Mouse (Mus musculus) spleen, adult 2 months (tissue): ENCODE data around the gene Slc38a2. TPM values are rescaled to one million over a fixed set of nuclear protein-coding genes. Genes with fewer than 3 reads are reported as not detected.

ENCODE experiments used
- DNase-seq, 2 experiments: peaks; one replicate each; pipeline versions ENCODE4 v3.0.0 to v3.0.0-alpha.2; 2012 to 2021; ENCODE audit warnings: low spot score in 2 of 2, low read depth in 1 of 2
- H3K27ac ChIP-seq: fragments of 200-500 bp; 2 replicates; pipeline ENCODE4 v1.5.1; 2012; ENCODE audit warnings: low read length, inconsistent platforms; ENCODE audit not compliant: insufficient read depth
- H3K27me3 ChIP-seq: fragments of 200-500 bp; 2 replicates; pipeline ENCODE4 v1.6.1; 2012; ENCODE audit warnings: mild to moderate bottlenecking, moderate library complexity, low read length, inconsistent platforms; ENCODE audit not compliant: control insufficient read depth, insufficient read depth
- H3K36me3 ChIP-seq: fragments of 200-500 bp; 2 replicates; pipeline ENCODE4 v1.6.1; 2012; ENCODE audit warnings: mild to moderate bottlenecking, low read length, inconsistent platforms; ENCODE audit not compliant: control insufficient read depth, insufficient read depth
- H3K4me1 ChIP-seq: fragments of 200-500 bp; 2 replicates; pipeline ENCODE4 v1.6.1; 2011; ENCODE audit warnings: inconsistent platforms; ENCODE audit not compliant: control insufficient read depth, insufficient read depth, insufficient read length
- H3K4me3 ChIP-seq: fragments of 200-500 bp; 2 replicates; pipeline ENCODE4 v1.5.1; 2011; ENCODE audit warnings: mild to moderate bottlenecking, inconsistent platforms; ENCODE audit not compliant: insufficient read depth, insufficient read length; ENCODE audit errors: extremely low read depth
- CTCF ChIP-seq: fragments of 200-500 bp; IDR thresholded peaks from 2 replicates; pipeline ENCODE4 v1.5.1; 2011; ENCODE audit warnings: mild to moderate bottlenecking, inconsistent platforms; ENCODE audit not compliant: insufficient read depth, insufficient read length, insufficient replicate concordance; ENCODE audit errors: extremely low read depth
- POLR2A ChIP-seq: fragments of 200-500 bp; IDR thresholded peaks from 2 replicates; pipeline ENCODE4 v1.6.1; 2011; ENCODE audit warnings: low read depth, low read length, inconsistent platforms
- WGBS: fragments of 180-500 bp; shearing (Covaris S2); methylation state at CpG from one replicate; pipeline ENCODE4 v1.1.7; 2018; 5-methylcytosine and 5-hydroxymethylcytosine counted together
- polyA plus RNA-seq: library from polyadenylated mRNA; depleted of rRNA; stranded (reverse); fragments of >200 nt; gene quantifications from 2 replicates; pipeline ENCODE4 v1.2.3, GENCODE M21; 2012

The Slc38a2 gene
- polyA plus RNA-seq, 1 experiment, result 28.5 TPM

GRCm38 (mm10) chr15:96684132-96684830 is 15.2 kb downstream of the Slc38a2 start:
- no peak for DNase-seq
- H3K27me3 ChIP-seq, result no peaks in the 10 kb centered on the region
- no peak overlapping the region for H3K4me3 ChIP-seq
- peaks cover 4% of the 10 kb centered on the region; the same call in 1 of the 2 replicates for H3K4me1 ChIP-seq
- no peak for TF ChIP-seq CTCF
- no peak for TF ChIP-seq POLR2A
- WGBS, result 4% methylated on average over 11 of the region's 11 CpGs
- peaks cover 13% of the 10 kb centered on the region for H3K36me3 ChIP-seq
- no peak overlapping the region for H3K27ac ChIP-seq

DNA sequence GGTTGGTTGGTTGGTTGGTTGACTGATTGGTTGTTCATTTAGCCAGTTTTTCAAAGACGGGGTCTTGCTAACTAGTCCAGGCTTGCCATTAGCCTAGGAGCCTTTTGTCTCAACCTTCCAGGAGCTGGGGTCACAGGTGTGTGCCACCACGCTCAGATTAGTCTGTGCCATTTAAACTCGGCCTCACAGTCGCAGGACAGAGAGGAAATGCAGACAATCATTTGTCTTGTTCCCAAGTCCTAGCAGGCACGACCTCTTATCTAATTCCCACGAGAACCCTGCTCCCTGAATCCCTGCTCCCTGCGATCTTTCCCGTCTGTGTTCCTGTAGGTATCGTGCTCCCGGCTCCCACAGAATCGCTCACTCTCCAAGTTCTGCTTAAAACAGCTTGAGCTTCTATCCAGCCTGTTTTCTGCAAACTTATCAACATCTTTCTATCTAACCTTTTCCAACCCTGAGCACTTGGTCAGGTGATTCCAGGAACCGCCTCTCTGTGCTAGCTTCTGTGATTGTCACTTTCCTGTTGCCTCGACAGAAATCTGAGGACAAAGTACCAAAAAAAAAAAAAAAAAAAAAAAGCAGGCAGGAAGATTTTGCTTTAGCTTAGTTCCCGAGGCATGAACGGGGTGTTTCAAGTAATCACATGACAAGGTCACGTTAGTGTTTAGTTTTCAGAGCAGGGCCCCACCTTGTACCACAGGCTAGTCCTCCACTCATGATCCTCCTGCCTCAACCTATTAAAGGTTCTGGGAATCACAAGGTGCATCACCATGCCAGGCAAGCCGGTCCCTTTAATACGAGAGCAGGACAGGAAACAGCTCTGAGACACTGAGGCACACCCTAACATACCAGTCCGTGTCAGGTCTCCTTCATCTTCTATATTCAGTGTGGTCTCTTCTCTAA is 20.4 kb downstream of the Slc38a2 start:
- no peaks in the 10 kb centered on the region for H3K36me3 ChIP-seq
- no peak overlapping the region for H3K27ac ChIP-seq
- TF ChIP-seq CTCF (no peak), POLR2A (no peak)
- H3K4me1 ChIP-seq, result no peaks in the 10 kb centered on the region
- no peaks in the 10 kb centered on the region for H3K27me3 ChIP-seq
- WGBS, result 74% methylated on average over 19 of the region's 19 CpGs
- DNase-seq, result no peak
- no peak overlapping the region for H3K4me3 ChIP-seq

- Histone ChIP-seq H3K27me3 (no peaks in the 10 kb centered on the region), H3K4me3 (no peak overlapping the region), H3K27ac (no peak overlapping the region), H3K36me3 (no peaks in the 10 kb centered on the region), H3K4me1 (no peaks in the 10 kb centered on the region)
- WGBS, result 68% methylated on average over 10 of the region's 10 CpGs
- DNase-seq, result no peak
- no peak for TF ChIP-seq CTCF
Observed at GRCm38 (mm10) chr15:96676518-96676917, 23.0 kb downstream of the Slc38a2 start.

DNA sequence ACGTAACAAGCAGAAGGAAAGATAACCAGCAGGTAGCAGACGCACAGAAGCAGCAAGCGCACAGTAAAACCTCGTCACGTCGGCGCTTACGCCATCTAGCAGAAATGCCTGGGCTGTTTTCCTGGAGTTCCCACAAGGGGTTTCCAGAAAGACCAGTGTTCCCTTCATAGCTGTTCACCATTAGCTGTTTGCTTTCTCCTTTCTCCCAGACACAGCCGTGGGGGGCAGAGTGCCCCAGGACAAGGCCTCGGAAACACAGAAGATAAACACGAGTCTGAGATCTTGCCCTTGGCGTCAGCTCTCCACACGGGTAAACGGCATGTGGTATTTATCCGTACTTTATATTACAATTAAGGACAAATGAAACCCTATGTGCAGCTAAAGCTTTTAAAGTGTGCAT is 23.8 kb downstream of the Slc38a2 start:
- Histone ChIP-seq H3K36me3 (no peaks in the 10 kb centered on the region), H3K4me3 (no peak overlapping the region), H3K27ac (no peak overlapping the region), H3K4me1 (no peaks in the 10 kb centered on the region), H3K27me3 (no peaks in the 10 kb centered on the region)
- no peak for TF ChIP-seq POLR2A
- TF ChIP-seq CTCF, result no peak
- 94% methylated on average over 15 of the region's 15 CpGs for WGBS
- no peak for DNase-seq

DNA sequence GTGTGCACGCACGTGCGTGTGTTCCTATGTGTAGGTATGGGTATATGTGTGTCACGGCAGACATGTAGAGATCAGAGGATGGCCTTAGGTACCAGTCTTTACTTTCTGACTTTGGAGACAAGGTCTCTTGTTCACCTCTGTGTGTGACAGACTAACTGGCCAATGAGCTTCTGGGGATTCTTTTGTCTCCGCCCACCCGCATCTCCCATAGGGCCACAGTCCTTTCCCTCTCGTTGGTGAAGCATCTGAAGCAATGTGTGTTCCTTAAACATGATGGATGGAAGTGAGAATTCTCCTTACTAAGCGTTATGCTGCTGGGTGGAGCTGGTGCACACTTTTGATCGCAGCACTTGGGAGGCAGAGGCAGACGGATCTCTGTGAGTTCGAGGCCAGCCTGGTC is 24.5 kb downstream of the Slc38a2 start:
- no peaks in the 10 kb centered on the region for H3K36me3 ChIP-seq
- no peaks in the 10 kb centered on the region for H3K27me3 ChIP-seq
- no peak for DNase-seq
- no peaks in the 10 kb centered on the region for H3K4me1 ChIP-seq
- H3K4me3 ChIP-seq, result no peak overlapping the region
- 92% methylated on average over 11 of the region's 11 CpGs for WGBS
- no peak for TF ChIP-seq POLR2A
- TF ChIP-seq CTCF, result no peak
- H3K27ac ChIP-seq, result no peak overlapping the region

DNA sequence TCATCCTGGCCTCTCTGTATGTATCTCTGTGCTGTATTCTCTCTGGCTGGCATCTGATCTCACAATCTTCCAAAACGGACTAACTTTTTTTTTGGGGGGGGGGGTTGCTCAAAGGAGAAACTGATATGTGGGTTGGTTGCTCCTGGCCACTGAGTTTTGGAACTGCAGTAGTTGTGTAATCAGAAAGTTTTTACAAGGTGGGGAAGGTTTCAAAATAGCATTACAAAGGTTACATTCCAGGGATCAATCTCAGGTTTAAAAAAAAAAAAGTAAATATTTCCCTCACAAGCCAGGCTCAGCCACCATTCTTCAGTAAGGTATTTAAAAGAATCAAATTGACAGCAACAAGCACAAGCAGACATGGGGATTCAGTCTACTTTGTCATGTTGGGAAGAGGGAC is 25.4 kb downstream of the Slc38a2 start:
- Histone ChIP-seq H3K36me3 (no peaks in the 10 kb centered on the region), H3K4me1 (no peaks in the 10 kb centered on the region), H3K4me3 (no peak overlapping the region), H3K27me3 (no peaks in the 10 kb centered on the region), H3K27ac (no peak overlapping the region)
- TF ChIP-seq CTCF (no peak), POLR2A (no peak)
- no peak for DNase-seq
- WGBS, result 82% methylated on average over 1 of the region's 1 CpGs

- 58% methylated on average over 6 of the region's 6 CpGs for WGBS
- no peak for DNase-seq
Observed at GRCm38 (mm10) chr15:96669721-96670120, 29.8 kb downstream of the Slc38a2 start.

More at GRCm38 (mm10) chr15:96669721-96670120, 29.8 kb downstream of the Slc38a2 start:
- no peak overlapping the region for H3K4me3 ChIP-seq
- H3K27ac ChIP-seq, result no peak overlapping the region
- peaks cover 2% of the 10 kb centered on the region; the same call in 1 of the 2 replicates for H3K4me1 ChIP-seq
- TF ChIP-seq CTCF (no peak), POLR2A (no peak)
- H3K36me3 ChIP-seq, result no peaks in the 10 kb centered on the region
- no peaks in the 10 kb centered on the region for H3K27me3 ChIP-seq
